Mouse (Mus musculus): ENCODE results near the gene Ddah2. TPM values are rescaled to one million over a fixed set of nuclear protein-coding genes. Genes with fewer than 3 reads are reported as not detected.

The Ddah2 gene
- polyA plus RNA-seq, 1 experiment from 2014 or later, result 492 TPM

- H3K4me3 ChIP-seq (replicated peaks), result peak overlapping the region; percentile 62
- peaks cover 39% of the 10 kb centered on the region for H3K4me1 ChIP-seq (replicated peaks)
- H3K9ac ChIP-seq (replicated peaks), result peak overlapping the region; percentile 84
- no peaks in the 10 kb centered on the region for H3K27me3 ChIP-seq
- no peak; the same call in 1 of the 2 replicates for ATAC-seq (ENCODE audit: insufficient number of reproducible peaks, insufficient read depth, low FRiP score, low TSS enrichment, low read depth)
- no peaks in the 10 kb centered on the region for H3K36me3 ChIP-seq
- no peaks in the 10 kb centered on the region for H3K9me3 ChIP-seq
- H3K4me2 ChIP-seq, result peak overlapping the region; percentile 94
- WGBS, result 5% methylated on average over 48 of the region's 48 CpGs
- peak overlapping the region; percentile 89 for H3K27ac ChIP-seq
Measured at GRCm38 (mm10) chr17:35045807-35046680, 12.8 kb upstream of the Ddah2 start.

GRCm38 (mm10) chr17:35046681-35047455 lies 12.0 kb upstream of the Ddah2 start, which contains the start of gene Msh5:
Msh5 (minus strand) TSS chr17:35046745.
- Histone ChIP-seq H3K4me3 (replicated peaks) (peak within 1 kb of the TSS; percentile 62), H3K27ac (peak within 1 kb of the TSS; percentile 89), H3K9me3 (no peaks in the 10 kb centered on the region), H3K36me3 (no peaks in the 10 kb centered on the region), H3K9ac (replicated peaks) (peak within 1 kb of the TSS; percentile 84), H3K4me1 (replicated peaks) (peaks cover 44% of the 10 kb centered on the region), H3K27me3 (no peaks in the 10 kb centered on the region), H3K4me2 (peak within 1 kb of the TSS; percentile 94)
- WGBS, result 3% methylated on average over 33 of the region's 33 CpGs
- ATAC-seq (ENCODE audit: insufficient number of reproducible peaks, insufficient read depth, low FRiP score, low TSS enrichment, low read depth), result peak; percentile 97

GRCm38 (mm10) chr17:35047688-35048087 lies 11.1 kb upstream of the Ddah2 start:
- Histone ChIP-seq H3K36me3 (peaks cover 5% of the 10 kb centered on the region), H3K4me2 (no peak overlapping the region), H3K27me3 (no peaks in the 10 kb centered on the region), H3K9me3 (no peaks in the 10 kb centered on the region), H3K27ac (peak overlapping the region; percentile 47), H3K4me3 (replicated peaks) (no peak overlapping the region), H3K4me1 (replicated peaks) (peaks cover 52% of the 10 kb centered on the region), H3K9ac (replicated peaks) (no peak overlapping the region)
- 56% methylated on average over 1 of the region's 1 CpGs for WGBS
- ATAC-seq (ENCODE audit: insufficient number of reproducible peaks, insufficient read depth, low FRiP score, low TSS enrichment, low read depth), result no peak

GRCm38 (mm10) chr17:35048149-35048931 lies 10.5 kb upstream of the Ddah2 start:
- H3K4me3 ChIP-seq (replicated peaks), result no peak overlapping the region
- H3K27me3 ChIP-seq, result no peaks in the 10 kb centered on the region
- peaks cover 12% of the 10 kb centered on the region for H3K36me3 ChIP-seq
- H3K9me3 ChIP-seq, result no peaks in the 10 kb centered on the region
- H3K4me2 ChIP-seq, result peak overlapping the region; percentile 7; the same call in 1 of the 2 replicates
- H3K9ac ChIP-seq (replicated peaks), result no peak overlapping the region
- WGBS, result 38% methylated on average over 10 of the region's 11 CpGs
- H3K4me1 ChIP-seq (replicated peaks), result peaks cover 53% of the 10 kb centered on the region
- H3K27ac ChIP-seq, result peak overlapping the region; percentile 47
- ATAC-seq (ENCODE audit: insufficient number of reproducible peaks, insufficient read depth, low FRiP score, low TSS enrichment, low read depth), result no peak

- peak overlapping the region; percentile 86 for H3K4me2 ChIP-seq
- peaks cover 18% of the 10 kb centered on the region for H3K36me3 ChIP-seq
- H3K27ac ChIP-seq, result peak overlapping the region; percentile 95; the same call in 1 of the 2 replicates
- peaks cover 53% of the 10 kb centered on the region for H3K4me1 ChIP-seq (replicated peaks)
- H3K4me3 ChIP-seq (replicated peaks), result peak overlapping the region; percentile 70; the same call in 1 of the 2 replicates
- WGBS, result 78% methylated on average over 5 of the region's 5 CpGs
- H3K9ac ChIP-seq (replicated peaks), result no peak overlapping the region
- ATAC-seq (ENCODE audit: insufficient number of reproducible peaks, insufficient read depth, low FRiP score, low TSS enrichment, low read depth), result no peak
- H3K27me3 ChIP-seq, result no peaks in the 10 kb centered on the region
- H3K9me3 ChIP-seq, result no peaks in the 10 kb centered on the region
Measured at GRCm38 (mm10) chr17:35048932-35049440, 9.8 kb upstream of the Ddah2 start.

DNA sequence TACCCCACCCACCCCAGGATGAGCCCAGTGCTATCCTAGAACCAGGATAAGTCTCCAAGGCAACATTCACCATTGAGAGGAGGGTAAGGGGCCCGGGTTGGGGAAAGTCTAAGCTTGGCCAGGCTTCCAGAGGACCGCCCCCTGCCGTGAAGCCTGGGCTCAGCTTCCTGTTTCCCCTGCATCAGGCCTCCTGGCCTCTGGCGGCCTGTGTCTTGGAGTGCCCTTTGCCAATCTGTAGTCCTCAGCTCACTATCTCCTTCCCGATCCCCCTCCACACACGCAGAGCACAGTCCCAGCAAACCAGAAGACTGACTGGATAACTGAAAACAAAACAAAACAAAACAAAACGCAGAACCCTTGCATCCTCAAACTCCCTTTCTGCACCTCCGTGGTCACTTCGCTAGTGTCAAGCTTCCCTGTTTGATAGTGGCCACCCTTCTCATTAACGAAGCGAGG lies 9.2 kb upstream of the Ddah2 start, which contains the start of gene Clic1:
Gene Clic1, plus strand, starts transcription at position 406 of the 456 bp plus-strand sequence.
- H3K27ac ChIP-seq, result peak within 1 kb of the TSS; percentile 95
- peak within 1 kb of the TSS; percentile 86 for H3K4me2 ChIP-seq
- peaks cover 53% of the 10 kb centered on the region for H3K4me1 ChIP-seq (replicated peaks)
- H3K36me3 ChIP-seq, result peaks cover 24% of the 10 kb centered on the region
- no peaks in the 10 kb centered on the region for H3K27me3 ChIP-seq
- peak within 1 kb of the TSS; percentile 70 for H3K4me3 ChIP-seq (replicated peaks)
- WGBS, result under 1% methylated on average over 11 of the region's 11 CpGs
- ATAC-seq (ENCODE audit: insufficient number of reproducible peaks, insufficient read depth, low FRiP score, low TSS enrichment, low read depth), result no peak
- peak within 1 kb of the TSS; percentile 77 for H3K9ac ChIP-seq (replicated peaks)
- H3K9me3 ChIP-seq, result no peaks in the 10 kb centered on the region

GRCm38 (mm10) chr17:35050126-35050750 lies 8.6 kb upstream of the Ddah2 start:
- H3K27ac ChIP-seq, result peak overlapping the region; percentile 95
- H3K9me3 ChIP-seq, result no peaks in the 10 kb centered on the region
- ATAC-seq (ENCODE audit: insufficient number of reproducible peaks, insufficient read depth, low FRiP score, low TSS enrichment, low read depth), result no peak
- under 1% methylated on average over 27 of the region's 27 CpGs for WGBS
- peak overlapping the region; percentile 70 for H3K4me3 ChIP-seq (replicated peaks)
- H3K4me1 ChIP-seq (replicated peaks), result peaks cover 53% of the 10 kb centered on the region
- H3K4me2 ChIP-seq, result peak overlapping the region; percentile 86
- peak overlapping the region; percentile 77 for H3K9ac ChIP-seq (replicated peaks)
- H3K36me3 ChIP-seq, result peaks cover 30% of the 10 kb centered on the region
- H3K27me3 ChIP-seq, result no peaks in the 10 kb centered on the region

GRCm38 (mm10) chr17:35051156-35052086 lies 7.4 kb upstream of the Ddah2 start:
- peaks cover 45% of the 10 kb centered on the region for H3K4me1 ChIP-seq (replicated peaks)
- peak overlapping the region; percentile 86 for H3K4me2 ChIP-seq
- H3K27me3 ChIP-seq, result no peaks in the 10 kb centered on the region
- H3K36me3 ChIP-seq, result peaks cover 41% of the 10 kb centered on the region
- ATAC-seq (ENCODE audit: insufficient number of reproducible peaks, insufficient read depth, low FRiP score, low TSS enrichment, low read depth), result no peak
- peak overlapping the region; percentile 70 for H3K4me3 ChIP-seq (replicated peaks)
- peak overlapping the region; percentile 77 for H3K9ac ChIP-seq (replicated peaks)
- H3K27ac ChIP-seq, result peak overlapping the region; percentile 95
- no peaks in the 10 kb centered on the region for H3K9me3 ChIP-seq
- 1% methylated on average over 21 of the region's 21 CpGs for WGBS

- peak overlapping the region; percentile 95 for H3K27ac ChIP-seq
- no peak for ATAC-seq (ENCODE audit: insufficient number of reproducible peaks, insufficient read depth, low FRiP score, low TSS enrichment, low read depth)
- no peaks in the 10 kb centered on the region for H3K27me3 ChIP-seq
- peaks cover 40% of the 10 kb centered on the region for H3K4me1 ChIP-seq (replicated peaks)
- H3K4me3 ChIP-seq (replicated peaks), result peak overlapping the region; percentile 70
- H3K9me3 ChIP-seq, result no peaks in the 10 kb centered on the region
- peak overlapping the region; percentile 86 for H3K4me2 ChIP-seq
- 89% methylated on average over 12 of the region's 12 CpGs for WGBS
- peak overlapping the region; percentile 77 for H3K9ac ChIP-seq (replicated peaks)
- H3K36me3 ChIP-seq, result peaks cover 49% of the 10 kb centered on the region
Measured at GRCm38 (mm10) chr17:35052271-35052798, 6.5 kb upstream of the Ddah2 start.

Data from limb, embryonic 12.5 days (tissue).